Mouse (Mus musculus) gonadal fat pad, adult 2 months (tissue): Measurements from ENCODE around the gene Qpct. TPM values are rescaled to one million over a fixed set of nuclear protein-coding genes. Genes with fewer than 3 reads are reported as not detected.
"Not testable (repeated sequence)": the region's sequence is repeated elsewhere in the genome, so short reads cannot be mapped to it uniquely, and the experiment has no call there.

Experiments used
- DNase-seq: peaks from one replicate; pipeline ENCODE4 v3.0.0-alpha.2; 2012; ENCODE audit warnings: low read depth
- polyA plus RNA-seq: library from polyadenylated mRNA; depleted of rRNA; stranded (reverse); fragments of >200 nt; gene quantifications from 2 replicates; pipeline ENCODE4 v1.2.3, GENCODE M21; 2012; rRNA removed

Qpct gene
- polyA plus RNA-seq, 1 experiment = 10.5 TPM

DNA sequence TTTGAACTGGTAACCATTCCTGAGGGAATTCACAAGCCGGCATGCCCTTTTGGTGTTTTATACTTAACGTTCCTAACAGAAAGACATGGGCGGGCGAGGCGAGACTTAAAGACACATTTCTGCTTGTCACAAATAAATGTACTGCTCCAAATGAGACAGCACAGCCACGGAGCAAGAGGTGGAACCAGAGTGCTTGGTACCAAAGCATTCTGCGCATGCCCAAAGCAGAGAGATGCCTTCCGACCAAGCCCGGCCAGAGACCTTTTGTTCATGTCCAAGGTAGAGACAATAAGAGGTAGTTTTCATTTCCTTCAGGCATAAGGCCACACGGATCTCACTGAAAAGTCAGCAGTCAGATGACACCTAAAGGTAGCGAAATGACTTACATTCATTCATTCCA lies 20.2 kb downstream of the Qpct start:
- no peak for DNase-seq

GRCm38 (mm10) chr17:79076974-79077847 lies 25.5 kb downstream of the Qpct start:
- DNase-seq = no peak

GRCm38 (mm10) chr17:79077848-79078146 lies 26.1 kb downstream of the Qpct start:
- DNase-seq = no peak

DNA sequence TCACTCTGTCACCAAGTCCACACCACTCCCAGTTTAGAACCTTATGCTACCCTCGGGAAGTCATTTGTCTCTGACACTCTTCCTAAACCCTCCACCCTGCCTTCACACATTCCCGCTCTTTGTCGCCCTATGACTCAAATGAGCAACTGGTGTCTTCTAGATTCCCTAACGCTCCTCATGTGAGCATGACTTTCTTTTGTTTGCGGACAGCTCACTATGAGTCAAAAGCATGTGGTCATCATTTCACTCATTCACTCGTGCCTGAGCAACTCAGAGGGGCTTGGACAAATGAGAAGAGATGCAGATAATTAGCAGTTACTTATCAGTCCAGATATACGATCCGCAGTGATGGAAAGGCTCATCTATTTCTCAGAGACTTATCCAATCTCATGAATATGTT lies 26.5 kb downstream of the Qpct start:
- DNase-seq = no peak

DNA sequence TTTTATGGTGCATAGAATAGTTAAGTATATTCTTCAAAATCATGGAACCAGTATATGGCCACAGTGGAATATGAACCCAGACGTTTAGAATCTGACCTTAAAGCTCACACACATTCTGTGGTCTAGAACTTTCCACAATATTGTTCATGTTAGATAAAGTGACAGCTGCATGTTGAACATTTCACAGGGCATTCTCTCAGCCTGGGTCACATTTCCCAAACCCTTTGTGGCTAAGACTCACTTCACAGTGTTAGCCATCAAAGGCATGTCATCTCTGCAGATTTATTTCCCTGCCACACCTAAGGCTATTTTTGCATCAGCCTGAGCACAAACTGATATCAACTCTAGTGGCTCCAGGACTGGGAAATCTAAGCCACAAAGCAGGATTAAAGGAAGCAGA lies 40.0 kb downstream of the Qpct start:
- DNase-seq = no peak

- DNase-seq = no peak
These were observed 41.7 kb downstream of the Qpct start for GRCm38 (mm10) chr17:79093286-79093975.

GRCm38 (mm10) chr17:79095624-79096023 lies 43.9 kb downstream of the Qpct start:
- DNase-seq = no peak

DNA sequence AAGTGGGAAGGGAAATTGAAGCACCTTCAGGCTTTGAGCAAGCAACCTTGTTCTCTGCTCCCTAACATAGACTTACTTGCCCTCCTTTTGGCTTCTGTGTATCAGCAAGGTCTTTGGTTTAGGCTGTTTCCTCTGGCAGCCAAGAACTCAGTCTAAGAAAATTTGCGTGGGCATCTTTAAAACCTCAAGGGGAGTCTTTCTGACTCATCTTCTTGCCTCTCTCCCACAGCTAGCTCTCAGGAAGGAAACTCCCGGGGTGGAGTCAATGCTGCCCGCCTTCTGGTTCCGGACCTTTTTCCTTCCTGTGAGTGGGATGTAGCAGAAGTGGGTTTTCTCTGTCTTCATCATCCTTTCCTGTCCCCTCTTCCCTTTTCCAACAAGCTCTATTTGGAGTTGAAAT lies 48.2 kb downstream of the Qpct start:
- no peak for DNase-seq

- DNase-seq = no peak
These were observed 56.5 kb downstream of the Qpct start for GRCm38 (mm10) chr17:79108238-79108637.

DNA sequence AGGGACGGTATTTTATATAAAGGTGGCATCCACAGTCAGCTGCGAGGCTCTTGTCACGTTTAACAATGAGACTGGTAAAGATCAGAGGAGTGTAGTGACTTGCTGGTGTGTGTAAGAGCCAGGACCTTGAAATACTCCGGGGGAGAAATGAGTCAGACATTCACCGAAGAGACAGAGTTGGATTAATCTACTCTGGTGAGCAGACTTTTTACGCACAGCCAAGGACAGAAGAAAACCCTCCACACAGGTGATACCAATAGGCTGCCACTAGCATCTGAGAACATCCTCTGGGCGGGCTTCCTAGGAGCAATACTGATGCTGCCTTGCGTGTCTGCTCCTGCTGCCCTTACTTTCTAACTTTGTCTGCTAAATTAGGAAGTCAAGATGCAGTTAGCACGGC lies 57.9 kb downstream of the Qpct start:
- no peak for DNase-seq

DNA sequence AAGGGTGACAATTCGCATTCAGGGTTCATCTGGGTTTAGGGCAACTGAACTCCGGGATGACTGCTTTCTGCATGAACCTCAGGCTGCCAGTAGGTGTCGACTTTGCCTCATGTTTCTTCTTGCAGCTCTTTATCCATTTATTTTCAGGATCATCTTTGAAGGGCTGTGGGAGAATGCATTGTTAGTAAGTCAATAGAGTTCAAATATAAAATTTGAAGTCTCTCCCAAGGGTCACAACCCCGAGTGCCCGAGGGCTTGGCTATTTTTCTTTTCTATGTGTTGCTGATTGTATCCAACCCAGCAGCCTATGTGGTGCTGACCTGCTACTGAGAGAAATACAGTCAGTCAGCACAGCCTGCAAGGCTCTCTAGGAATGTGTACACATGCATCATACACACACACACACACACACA lies 59.2 kb downstream of the Qpct start:
- DNase-seq = no peak

DNA sequence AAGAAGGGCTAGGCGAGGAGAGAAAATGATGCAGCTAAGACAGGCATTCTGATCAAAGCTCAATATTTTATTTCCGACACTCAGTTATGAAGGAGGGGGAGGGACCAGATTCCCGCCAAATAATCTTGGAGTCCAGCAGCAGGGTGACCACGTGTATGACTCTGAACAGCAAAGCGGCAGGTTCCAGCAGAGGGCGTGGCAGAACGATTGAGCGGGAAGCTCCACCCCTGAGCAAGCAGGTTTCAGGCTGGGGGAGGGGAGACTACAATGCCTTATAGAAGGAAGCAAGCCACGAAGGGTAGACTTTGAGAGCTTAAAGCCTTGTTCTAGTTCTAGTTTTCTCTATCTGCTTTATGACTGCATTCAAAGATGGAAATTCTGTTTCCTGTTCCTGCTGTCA lies 63.5 kb downstream of the Qpct start:
- DNase-seq = not testable (repeated sequence)

DNA sequence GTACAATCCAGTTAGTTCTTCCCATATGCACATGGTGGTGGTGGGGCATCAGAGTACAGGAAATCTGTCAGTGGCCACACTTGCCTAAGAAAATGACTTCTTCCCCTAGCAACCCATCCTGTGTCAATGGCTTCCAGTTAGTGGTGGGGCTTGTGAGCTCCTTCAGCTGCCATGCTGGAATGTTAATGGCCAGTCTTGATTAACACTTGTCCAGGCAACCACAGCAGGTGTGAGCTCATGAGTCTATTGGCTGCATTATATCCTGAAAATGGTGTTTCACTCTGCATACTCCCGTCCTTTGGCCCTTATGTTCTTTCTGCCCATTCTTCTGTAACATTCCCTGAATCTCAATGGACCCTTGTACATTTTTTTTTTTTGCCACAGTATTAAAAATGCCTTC lies 67.4 kb downstream of the Qpct start:
- DNase-seq = no peak

DNA sequence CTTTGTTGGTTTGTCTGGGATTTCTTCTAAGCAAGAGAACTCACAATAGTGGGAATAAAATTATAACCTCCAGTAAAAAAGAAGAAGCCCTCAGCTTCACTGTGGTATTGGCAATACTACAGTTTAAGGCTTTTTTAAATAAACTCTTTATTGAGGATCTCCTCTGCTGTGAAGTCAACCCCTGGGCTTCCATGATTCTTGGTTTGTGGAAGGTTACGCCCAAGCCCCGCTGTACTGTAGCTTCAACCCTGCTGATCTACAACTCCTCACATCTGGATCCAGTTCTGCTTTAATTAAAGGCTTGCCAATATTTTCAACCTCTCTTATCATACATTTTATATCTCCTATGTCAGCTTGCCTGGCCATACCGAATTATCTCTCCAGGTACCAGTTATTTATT lies 68.6 kb downstream of the Qpct start:
- no peak for DNase-seq

DNA sequence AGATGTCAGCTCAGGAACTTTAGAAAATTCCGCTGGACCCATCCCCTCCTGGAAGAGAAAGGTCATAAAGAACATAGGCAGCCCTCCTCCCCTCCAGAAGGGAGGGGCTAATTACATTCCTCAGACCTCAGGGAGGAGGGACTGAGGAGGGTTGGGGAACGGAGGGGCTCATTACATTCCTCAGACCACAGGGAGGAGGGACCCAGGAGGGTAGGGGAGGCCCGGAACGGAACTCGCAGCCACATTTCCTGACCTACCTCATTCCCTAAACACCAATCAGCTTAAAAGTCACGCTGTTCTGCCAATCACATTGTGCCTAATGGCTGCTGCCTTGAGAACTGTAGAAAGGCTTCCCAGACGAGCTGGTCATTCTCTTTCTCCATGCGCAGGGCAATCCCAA lies 82.0 kb downstream of the Qpct start:
- no peak for DNase-seq

DNA sequence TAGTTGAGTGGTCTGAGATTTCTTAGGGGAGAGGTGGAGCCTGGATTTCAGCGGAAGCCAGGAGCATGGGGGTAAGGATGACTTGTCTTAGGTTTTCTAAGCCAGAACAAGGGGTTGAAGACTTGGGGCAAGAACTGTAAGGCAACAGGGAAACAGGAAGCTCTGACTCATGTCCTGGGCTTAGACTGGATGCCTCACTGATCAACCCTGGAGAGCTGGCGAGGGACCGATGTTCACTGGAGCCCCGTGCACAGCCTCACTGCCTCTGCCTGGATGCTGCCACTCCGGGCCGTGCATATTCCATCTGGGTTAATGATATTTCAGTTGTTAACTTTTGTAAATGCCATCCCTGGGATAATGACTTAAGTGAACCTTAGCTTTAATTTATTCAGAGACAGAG lies 84.1 kb downstream of the Qpct start:
- DNase-seq = no peak

DNA sequence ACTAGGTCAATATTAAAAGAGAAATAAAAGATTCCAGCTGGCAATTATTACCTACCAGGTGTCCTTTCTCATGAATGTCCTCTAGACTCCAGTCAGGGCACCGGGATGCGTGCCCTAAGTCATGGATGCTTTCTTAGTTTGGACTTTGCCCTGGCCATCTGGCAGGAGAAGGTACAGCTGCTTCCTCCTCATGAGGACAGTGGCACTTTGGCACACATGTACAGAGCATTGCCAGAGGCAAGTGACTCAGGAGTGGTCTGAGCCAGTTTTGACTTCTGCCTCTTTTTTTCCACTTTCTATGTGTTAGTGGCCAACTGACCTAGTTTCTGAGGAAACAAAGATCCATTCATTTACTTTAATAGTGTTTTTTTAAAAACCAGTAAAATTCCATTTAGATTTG lies 84.7 kb downstream of the Qpct start:
- no peak for DNase-seq

Other genes with a start within 250 kb of the Qpct start
- gene Heatr5b, start 216.5 kb upstream of the Qpct start, polyA plus RNA-seq = 21.5 and 23.5 TPM in 2 replicates
- 9.7 and 13.6 TPM in 2 replicates for gene Gpatch11, start 216.3 kb upstream of the Qpct start, polyA plus RNA-seq
- 4.0 and 5.5 TPM in 2 replicates for gene Eif2ak2, start 169.3 kb upstream of the Qpct start, polyA plus RNA-seq
- not detected in 2 replicates for gene Sult6b1, start 144.9 kb upstream of the Qpct start, polyA plus RNA-seq
- gene Cebpzos, start 135.4 kb upstream of the Qpct start, polyA plus RNA-seq = 10.7 and 12.9 TPM in 2 replicates
- gene Cebpz, start 114.8 kb upstream of the Qpct start, polyA plus RNA-seq = 4.1 and 4.9 TPM in 2 replicates
- 10.8 and 11.8 TPM in 2 replicates for gene Ndufaf7, start 114.8 kb upstream of the Qpct start, polyA plus RNA-seq
- gene Prkd3, start 31.1 kb upstream of the Qpct start, polyA plus RNA-seq = 9.9 and 11.6 TPM in 2 replicates